19 mouse cellular contexts compared by ENCODE assay signal in genomic region chr6:50331477-50331876, GRCm38 (mm10).
DNase-seq lines count a peak whose midpoint lies in the region; ATAC-seq lines count a peak whose summit lies in the region.
"Had no signal": no experiment of that assay in that cellular context is flagged by ENCODE, and none has a peak within 500 bp of the region (broad histone marks: within the 10 kb centered on the region; RNA-seq: fewer than 3 reads in every experiment).

No protein-coding gene starts in this region.

- DNase-seq in thymus, postnatal 0 days (ENCODE audit: low spot score), result peak; percentile 74
- no peak for DNase-seq in thymus, adult 18-20 months
- no peak for DNase-seq in right cerebral cortex, postnatal 10 days (ENCODE audit: low spot score in 2 of 2)
- no peak for DNase-seq in left cerebral cortex, adult 11 months (ENCODE audit: low spot score)
- DNase-seq in urinary bladder, adult 18-20 months (ENCODE audit: low spot score in 2 of 2), result no peak
- DNase-seq: adrenal gland, postnatal 14 days; cerebellum, adult 11 months; cerebellum, adult 8-10 months; cerebellum, postnatal 10 days; cerebellum, postnatal 36 days; embryo, embryonic 11 days; gastrocnemius, postnatal 14 days; heart, adult 18-20 months; heart, postnatal 14 days had no signal

- peak; percentile 41 for ATAC-seq in CD4-positive, CD25-positive, alpha-beta regulatory T cell, adult 4 months
- ATAC-seq in granulocyte monocyte progenitor cell, adult 5-6 weeks (replicated peaks; ENCODE audit: poor library complexity, severe bottlenecking), result peak; percentile 70
- ATAC-seq in megakaryocyte progenitor cell, adult 5-6 weeks (replicated peaks; ENCODE audit: poor library complexity), result peak; percentile 26; the same call in 1 of the 2 replicates
- ATAC-seq: forebrain, embryonic 16.5 days; intestine, embryonic 16.5 days had no signal
